Mouse (Mus musculus): ENCODE measurements at regions not wholly inside any gene's neighbourhood (a gene's known extent, or its start where the extent isn't known, plus 50 kb on each side); places are given as distances from the start of the nearest gene placed in this dataset.

DNA sequence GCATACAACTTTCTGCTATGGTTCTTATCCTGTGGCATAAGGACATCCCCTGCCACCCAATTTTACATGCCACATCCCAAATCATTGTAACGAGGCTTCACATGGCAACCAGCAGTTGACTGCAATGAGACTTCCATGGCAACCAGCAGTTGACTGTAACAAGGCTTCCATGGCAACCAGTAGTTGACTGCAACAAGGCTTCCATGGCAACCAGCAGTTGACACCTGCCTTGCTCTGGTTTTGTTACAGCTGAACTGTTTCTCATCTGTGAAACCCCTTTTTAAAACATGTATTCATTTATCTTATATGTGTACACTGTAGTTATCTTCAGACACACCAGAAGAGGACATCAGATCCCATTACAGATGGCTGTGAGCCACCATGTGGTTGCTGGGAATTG, 100.7 kb upstream of the Adgrf1 start:
- TF ChIP-seq POLR2A (IDR thresholded peaks at IDR 0.05; ENCODE audit: insufficient read depth, low read depth, low read length) (no peak), CTCF (IDR thresholded peaks at IDR 0.05; ENCODE audit: insufficient read depth, low read depth, low read length) (no peak)

All from olfactory bulb, adult 2 months (tissue).